Mouse (Mus musculus) heart, postnatal 0 days (tissue): ENCODE measurements at regions not wholly inside any gene's neighbourhood (a gene's known extent, or its start where the extent isn't known, plus 50 kb on each side); places are given as distances from the start of the nearest gene placed in this dataset.

ENCODE experiments used
- ATAC-seq: fragments of 200-750 bp; cut with Nextera tagmentation; 2 replicates; pipeline ENCODE4 v1.8.0; 2017; ENCODE audit warnings: low read depth, moderate number of reproducible peaks, moderate library complexity; ENCODE audit not compliant: insufficient read depth
- DNase-seq: peaks from one replicate; pipeline ENCODE4 v3.0.0-alpha.2; 2016; ENCODE audit warnings: low spot score
- H3K27ac ChIP-seq: fragments of 300-500 bp; sonication (generic); 2 replicates; pipeline ENCODE4 v1.5.1; 2014; ENCODE audit warnings: low read depth, mild to moderate bottlenecking
- H3K27me3 ChIP-seq: fragments of 300-500 bp; sonication (generic); 2 replicates; pipeline ENCODE4 v1.6.1; 2014; ENCODE audit warnings: low read length, mixed read lengths; ENCODE audit not compliant: control insufficient read depth, insufficient read depth
- H3K36me3 ChIP-seq: fragments of 300-500 bp; sonication (generic); replicated peaks from 2 replicates; pipeline ENCODE4 v1.6.1; 2014; ENCODE audit warnings: low read length, mixed read lengths; ENCODE audit not compliant: control insufficient read depth, insufficient read depth
- H3K4me1 ChIP-seq: fragments of 300-500 bp; sonication (generic); 2 replicates; pipeline ENCODE4 v1.6.1; 2014; ENCODE audit warnings: antibody characterized with exemption; ENCODE audit not compliant: control insufficient read depth, insufficient read depth
- H3K4me2 ChIP-seq: fragments of 300-500 bp; sonication (generic); 2 replicates; pipeline ENCODE4 v1.6.1; 2014; ENCODE audit warnings: low read depth, mild to moderate bottlenecking, low read length, moderate library complexity
- H3K4me3 ChIP-seq: fragments of 300-500 bp; sonication (generic); 2 replicates; pipeline ENCODE4 v1.5.1; 2014; ENCODE audit warnings: low read depth, low read length
- H3K9ac ChIP-seq: fragments of 300-500 bp; sonication (generic); replicated peaks from 2 replicates; pipeline ENCODE4 v1.6.1; 2014; ENCODE audit warnings: low read depth, low read length, mixed read lengths
- H3K9me3 ChIP-seq: fragments of 300-500 bp; sonication (generic); replicated peaks from 2 replicates; pipeline ENCODE4 v1.6.1; 2016; ENCODE audit warnings: low read length; ENCODE audit not compliant: control insufficient read depth
- CTCF ChIP-seq: IDR thresholded peaks from 2 replicates; pipeline ENCODE4 v1.5.1; 2016; ENCODE audit warnings: antibody characterized with exemption, control low read depth, low read depth
- EP300 ChIP-seq: IDR thresholded peaks from 2 replicates; pipeline ENCODE4 v1.6.1; 2016; ENCODE audit warnings: antibody characterized with exemption, low read depth
- WGBS: fragments of 180-500 bp; shearing (Covaris S2); extraction: QIAGEN DNeasy Blood & Tissue Kit; methylation state at CpG from one replicate; pipeline ENCODE4 v1.1.7; 2014; 5-methylcytosine and 5-hydroxymethylcytosine counted together

- Histone ChIP-seq H3K9ac (no peak overlapping the region), H3K27ac (no peak overlapping the region), H3K36me3 (no peaks in the 10 kb centered on the region), H3K4me2 (no peak overlapping the region), H3K4me3 (no peak overlapping the region), H3K9me3 (no peaks in the 10 kb centered on the region), H3K27me3 (no peaks in the 10 kb centered on the region), H3K4me1 (no peaks in the 10 kb centered on the region)
- no peak for DNase-seq
- 82% methylated on average over 6 of the region's 6 CpGs for WGBS
- TF ChIP-seq EP300, result no peak
- no peak for ATAC-seq
Observed at GRCm38 (mm10) chr5:52939994-52940393, 97.9 kb upstream of the Slc34a2 start.

DNA sequence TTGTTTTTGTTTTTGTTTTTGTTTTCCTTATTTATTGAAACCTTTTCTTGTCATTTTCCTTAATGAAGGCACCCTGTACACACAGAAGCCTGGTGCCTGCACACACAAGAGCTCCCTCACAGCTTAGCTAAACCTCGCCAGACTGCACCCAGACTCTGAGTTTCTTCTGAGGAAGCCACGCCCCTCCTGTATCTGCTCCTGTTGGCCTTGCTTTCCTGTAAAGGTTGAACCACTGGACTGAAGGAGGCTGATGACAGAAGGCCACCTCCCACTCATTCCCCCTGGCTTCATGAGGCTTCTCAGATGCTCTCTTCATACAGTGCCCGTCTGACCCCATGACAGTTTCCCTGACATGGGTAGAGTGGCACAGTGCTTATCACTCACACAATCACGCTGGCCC lies 97.2 kb upstream of the Slc34a2 start:
- Histone ChIP-seq H3K27me3 (no peaks in the 10 kb centered on the region), H3K4me2 (no peak overlapping the region), H3K36me3 (no peaks in the 10 kb centered on the region), H3K4me3 (no peak overlapping the region), H3K4me1 (no peaks in the 10 kb centered on the region), H3K9me3 (no peaks in the 10 kb centered on the region), H3K9ac (no peak overlapping the region), H3K27ac (no peak overlapping the region)
- ATAC-seq (no peak), DNase-seq (no peak)
- TF ChIP-seq CTCF (no peak), EP300 (no peak)
- 51% methylated on average over 4 of the region's 4 CpGs for WGBS

GRCm38 (mm10) chr5:52953875-52954274 lies 84.0 kb upstream of the Slc34a2 start:
- Histone ChIP-seq H3K27ac (no peak overlapping the region), H3K9me3 (no peaks in the 10 kb centered on the region), H3K36me3 (no peaks in the 10 kb centered on the region), H3K4me2 (no peak overlapping the region), H3K27me3 (no peaks in the 10 kb centered on the region), H3K9ac (no peak overlapping the region), H3K4me3 (no peak overlapping the region), H3K4me1 (no peaks in the 10 kb centered on the region)
- WGBS, result 46% methylated on average over 8 of the region's 8 CpGs
- ATAC-seq (no peak), DNase-seq (no peak)
- TF ChIP-seq CTCF (no peak), EP300 (no peak)

- H3K4me1 ChIP-seq, result no peaks in the 10 kb centered on the region
- WGBS, result 81% methylated on average over 3 of the region's 3 CpGs
- no peak overlapping the region for H3K4me2 ChIP-seq
- H3K4me3 ChIP-seq, result no peak overlapping the region
- no peak for TF ChIP-seq CTCF
- no peak for TF ChIP-seq EP300
- no peak overlapping the region for H3K27ac ChIP-seq
- H3K9ac ChIP-seq, result no peak overlapping the region
- ATAC-seq, result no peak
- DNase-seq, result no peak
- no peaks in the 10 kb centered on the region for H3K27me3 ChIP-seq
- H3K36me3 ChIP-seq, result no peaks in the 10 kb centered on the region
- no peaks in the 10 kb centered on the region for H3K9me3 ChIP-seq
Observed at GRCm38 (mm10) chr5:52954713-52955112, 83.2 kb upstream of the Slc34a2 start.

DNA sequence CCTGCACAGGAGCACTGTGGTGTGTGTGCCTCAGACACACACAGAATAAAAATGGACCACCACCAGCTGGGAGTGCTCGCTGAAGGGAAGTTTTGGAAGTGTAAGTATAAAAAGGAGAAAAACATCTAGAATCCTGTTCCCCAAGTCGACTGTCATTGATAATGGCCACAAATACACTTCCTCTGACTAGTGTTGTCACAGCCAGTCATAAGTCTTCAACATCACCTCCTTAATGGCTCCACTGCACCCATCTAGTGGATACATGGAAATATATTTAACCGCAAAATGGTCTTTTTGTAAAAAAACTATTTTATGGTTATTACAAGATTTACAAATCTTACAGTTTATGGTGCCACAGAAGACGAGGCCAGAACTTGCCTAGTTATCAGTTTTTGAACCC lies 73.7 kb upstream of the Slc34a2 start:
- Histone ChIP-seq H3K4me2 (no peak overlapping the region), H3K27ac (no peak overlapping the region), H3K27me3 (no peaks in the 10 kb centered on the region), H3K9ac (no peak overlapping the region), H3K9me3 (no peaks in the 10 kb centered on the region), H3K4me1 (no peaks in the 10 kb centered on the region), H3K36me3 (no peaks in the 10 kb centered on the region), H3K4me3 (no peak overlapping the region)
- DNase-seq, result no peak
- WGBS, result 72% methylated on average over 4 of the region's 4 CpGs
- TF ChIP-seq EP300 (no peak), CTCF (no peak)
- ATAC-seq, result no peak

GRCm38 (mm10) chr5:52971811-52972210 lies 66.1 kb upstream of the Slc34a2 start:
- WGBS, result 61% methylated on average over 5 of the region's 5 CpGs
- Histone ChIP-seq H3K36me3 (no peaks in the 10 kb centered on the region), H3K9ac (no peak overlapping the region), H3K4me1 (no peaks in the 10 kb centered on the region), H3K27me3 (no peaks in the 10 kb centered on the region), H3K9me3 (no peaks in the 10 kb centered on the region), H3K4me2 (no peak overlapping the region), H3K27ac (no peak overlapping the region), H3K4me3 (no peak overlapping the region)
- TF ChIP-seq EP300 (no peak), CTCF (no peak)
- no peak for DNase-seq
- ATAC-seq, result no peak
